Mouse (Mus musculus): ENCODE measurements at regions not wholly inside any gene's neighbourhood (a gene's known extent, or its start where the extent isn't known, plus 50 kb on each side); places are given as distances from the start of the nearest gene placed in this dataset.
A peak's percentile ranks its signal among the peaks of the same experiment; 100 is the strongest.

GRCm38 (mm10) chr4:127862875-127863274, 107.9 kb downstream of the CK137956 start:
- DNase-seq, result no peak

GRCm38 (mm10) chr4:127861319-127862117, 109.2 kb downstream of the CK137956 start:
- DNase-seq, result no peak

- no peak for DNase-seq
Measured at GRCm38 (mm10) chr4:127860271-127860670, 110.5 kb downstream of the CK137956 start.

DNA sequence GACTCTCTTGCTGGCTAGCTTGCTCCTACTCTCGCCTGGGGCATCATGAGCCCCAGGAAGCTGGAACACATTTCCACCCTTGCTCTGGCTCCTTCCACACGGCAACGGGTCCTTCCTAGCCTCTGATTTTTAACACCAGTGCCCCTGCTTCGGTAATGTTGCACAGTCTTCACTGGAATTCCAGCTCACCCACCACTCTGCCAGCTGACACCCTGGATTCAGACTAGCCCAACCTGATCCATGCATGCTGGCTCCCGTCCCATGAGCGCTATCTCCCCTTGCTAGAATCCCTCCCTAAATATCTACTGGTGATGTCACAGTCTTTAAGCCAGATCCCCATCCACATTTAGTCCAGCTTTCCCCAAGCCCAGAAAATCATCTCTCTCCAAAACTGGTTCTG, 111.2 kb downstream of the CK137956 start:
- DNase-seq, result no peak

GRCm38 (mm10) chr4:127858566-127858965, 112.2 kb downstream of the CK137956 start:
- no peak for DNase-seq

DNA sequence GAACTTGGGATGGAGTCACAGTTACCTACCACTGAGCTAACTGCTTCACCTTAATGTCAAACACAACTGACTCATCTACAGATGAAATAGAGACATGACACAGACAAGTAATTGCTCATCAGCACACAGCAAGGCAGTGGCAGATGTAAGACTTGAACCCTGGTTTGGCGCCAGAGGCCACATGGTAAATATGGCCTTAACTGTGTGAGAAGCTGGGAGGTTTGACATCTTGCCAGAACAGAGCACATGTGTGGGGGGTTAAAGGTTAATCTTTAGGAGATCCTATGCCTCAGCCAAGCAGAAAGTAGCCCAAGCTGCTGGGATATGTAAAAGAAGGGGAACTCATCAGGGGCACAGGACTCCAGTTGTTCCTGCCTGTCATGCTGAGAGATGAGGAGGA, 114.9 kb downstream of the CK137956 start:
- DNase-seq, result no peak

DNA sequence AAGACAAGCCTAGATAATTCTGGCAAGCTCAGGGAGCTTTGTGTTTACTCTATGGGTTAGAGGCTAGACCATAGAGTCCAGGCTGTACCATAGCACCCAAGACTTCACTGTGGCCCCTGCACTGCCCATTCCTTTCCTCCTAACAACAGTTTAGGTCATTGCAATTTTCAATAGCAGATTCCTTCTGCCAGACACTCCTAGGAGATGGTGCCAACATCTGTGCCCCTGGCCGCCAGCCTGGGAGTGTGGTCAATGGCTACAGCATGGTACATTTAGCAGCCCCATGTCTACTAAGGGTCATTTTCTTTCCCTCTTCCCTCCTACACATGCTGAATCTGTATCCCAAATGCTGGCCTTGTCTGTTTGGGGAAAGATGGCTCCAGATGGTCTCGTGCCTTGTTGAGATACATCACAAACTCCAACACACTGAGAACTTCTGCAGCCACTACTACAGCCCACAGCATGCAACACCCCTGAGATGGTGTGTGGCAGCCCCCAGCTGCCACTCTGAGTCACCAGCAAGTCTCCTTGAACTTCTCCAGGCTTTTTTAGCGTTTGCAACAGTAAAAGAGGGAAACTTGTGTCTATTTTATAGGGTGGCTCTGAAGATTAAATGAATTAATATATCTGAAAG, 115.9 kb downstream of the CK137956 start:
- DNase-seq, result no peak

GRCm38 (mm10) chr4:127849306-127849705, 121.4 kb downstream of the CK137956 start:
- DNase-seq, result no peak

DNA sequence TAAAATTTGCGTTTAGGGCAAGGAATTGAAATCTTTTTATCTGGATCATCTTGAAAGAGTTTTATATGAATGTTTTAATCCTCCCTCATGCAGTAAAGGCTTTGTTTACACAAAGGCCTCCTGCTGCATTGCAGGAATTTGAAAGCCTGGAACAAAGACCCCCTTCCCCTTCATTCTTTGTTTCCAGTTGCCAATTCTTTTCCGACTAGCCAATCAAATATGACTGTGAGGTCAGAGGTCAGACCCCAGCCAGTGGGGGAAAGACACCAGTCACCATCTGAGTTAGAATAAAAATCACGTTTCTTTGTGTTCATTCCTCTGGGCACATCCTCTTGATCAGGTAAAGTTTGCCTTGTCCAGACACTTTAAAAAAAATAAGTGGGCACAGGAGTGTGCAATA, 124.4 kb downstream of the CK137956 start:
- DNase-seq, result no peak

DNA sequence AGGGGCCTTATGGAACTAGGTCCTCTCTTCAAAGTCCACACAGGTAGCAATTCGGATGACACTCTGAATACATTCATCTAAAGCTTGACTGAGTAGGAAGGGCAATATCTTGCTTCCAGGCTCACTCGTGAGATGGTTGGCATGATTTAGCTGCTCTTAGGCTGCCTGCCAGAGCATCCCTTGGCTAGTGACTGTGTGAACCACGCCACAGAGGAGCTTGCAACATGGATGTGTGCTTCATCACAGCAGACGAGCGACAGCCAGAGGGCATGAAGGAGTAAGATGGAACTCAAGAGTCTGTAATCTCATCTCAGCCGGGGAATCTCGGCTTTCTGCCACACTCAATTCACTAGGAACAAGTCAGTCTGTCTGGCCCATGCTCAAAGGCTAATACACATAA, 127.3 kb downstream of the CK137956 start:
- DNase-seq, result no peak

GRCm38 (mm10) chr4:127833668-127834067, 137.1 kb downstream of the CK137956 start:
- DNase-seq, result no peak

- no peak for DNase-seq
Measured at GRCm38 (mm10) chr4:127826988-127827387, 143.8 kb downstream of the CK137956 start.

DNA sequence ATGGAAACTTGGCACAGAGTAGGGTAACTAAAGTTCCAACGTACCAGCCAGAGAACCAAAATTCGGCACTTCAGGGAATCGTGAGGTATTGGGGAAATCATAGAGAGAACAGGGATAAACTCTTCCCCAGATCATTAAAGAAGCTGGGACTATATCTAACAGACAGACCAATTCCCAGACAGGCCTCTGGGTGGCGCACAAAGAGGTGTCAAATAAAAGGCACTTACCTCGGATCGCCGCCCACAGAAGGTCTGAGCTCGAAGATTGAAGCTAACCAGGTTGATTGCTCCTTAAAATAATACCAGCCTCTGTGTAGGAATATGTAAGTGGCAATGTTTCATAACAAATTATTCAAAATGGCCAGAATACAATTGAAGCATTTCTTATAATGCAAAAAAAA, 151.2 kb downstream of the CK137956 start:
- no peak for DNase-seq

GRCm38 (mm10) chr4:127819009-127819408, 151.7 kb downstream of the CK137956 start:
- no peak for DNase-seq

GRCm38 (mm10) chr4:127814631-127815030, 156.1 kb downstream of the CK137956 start:
- no peak for DNase-seq

GRCm38 (mm10) chr4:127812047-127812545, 158.7 kb downstream of the CK137956 start:
- DNase-seq, result no peak

DNA sequence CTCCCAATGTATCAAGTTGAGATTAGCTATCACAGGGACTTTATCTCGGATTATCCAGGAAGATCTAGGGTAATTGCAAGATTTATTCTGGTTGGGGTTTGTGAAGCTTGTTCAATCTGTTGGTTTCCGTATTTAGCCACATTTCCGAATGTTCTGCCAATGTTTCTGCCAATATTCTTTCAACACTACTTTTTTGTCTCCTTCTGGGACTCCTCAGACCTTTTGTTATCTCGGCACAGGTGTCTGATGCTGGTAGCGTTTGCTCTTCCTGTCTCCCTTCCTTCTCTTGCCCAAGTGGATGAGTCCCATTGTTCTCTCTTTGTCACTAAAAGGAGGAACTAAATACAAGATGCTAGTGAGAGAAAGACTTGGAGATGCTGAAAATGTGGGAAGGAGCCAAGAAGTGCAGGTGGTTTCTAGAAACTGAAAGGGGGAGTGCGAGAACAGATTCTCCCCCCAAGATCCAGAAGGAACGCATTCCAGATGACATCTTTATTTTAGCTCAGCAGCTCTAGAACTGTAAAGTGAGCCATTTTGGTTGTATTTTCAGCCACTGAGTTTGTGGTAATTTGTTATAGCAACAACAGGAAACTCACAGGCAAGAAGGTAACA, 159.7 kb downstream of the CK137956 start:
- no peak for DNase-seq

- peak; percentile 35 for DNase-seq
Measured at GRCm38 (mm10) chr4:127809006-127809405, 161.7 kb downstream of the CK137956 start.

DNA sequence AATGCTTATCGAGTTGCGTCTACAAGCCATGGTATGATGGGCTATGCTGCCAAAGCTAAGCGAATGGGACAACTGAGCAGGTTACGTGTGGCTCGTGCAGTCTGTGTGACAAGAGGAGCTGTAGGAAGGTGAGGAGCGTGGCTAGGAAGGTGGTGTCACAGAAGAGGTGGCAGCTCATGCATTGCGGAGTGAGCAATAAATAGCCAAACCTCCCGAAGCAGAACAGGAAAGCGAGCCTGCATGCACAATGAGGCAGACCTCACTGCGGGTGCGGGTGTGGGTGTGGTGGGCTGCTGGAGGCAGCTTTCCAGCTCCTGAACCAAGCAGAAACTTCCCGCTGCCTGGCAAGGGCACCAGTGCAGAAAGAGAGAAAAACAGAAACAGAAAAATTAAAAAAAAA, 181.5 kb downstream of the CK137956 start:
- no peak for DNase-seq

GRCm38 (mm10) chr4:127785786-127786185, 185.0 kb downstream of the CK137956 start:
- DNase-seq, result peak; percentile 11

DNA sequence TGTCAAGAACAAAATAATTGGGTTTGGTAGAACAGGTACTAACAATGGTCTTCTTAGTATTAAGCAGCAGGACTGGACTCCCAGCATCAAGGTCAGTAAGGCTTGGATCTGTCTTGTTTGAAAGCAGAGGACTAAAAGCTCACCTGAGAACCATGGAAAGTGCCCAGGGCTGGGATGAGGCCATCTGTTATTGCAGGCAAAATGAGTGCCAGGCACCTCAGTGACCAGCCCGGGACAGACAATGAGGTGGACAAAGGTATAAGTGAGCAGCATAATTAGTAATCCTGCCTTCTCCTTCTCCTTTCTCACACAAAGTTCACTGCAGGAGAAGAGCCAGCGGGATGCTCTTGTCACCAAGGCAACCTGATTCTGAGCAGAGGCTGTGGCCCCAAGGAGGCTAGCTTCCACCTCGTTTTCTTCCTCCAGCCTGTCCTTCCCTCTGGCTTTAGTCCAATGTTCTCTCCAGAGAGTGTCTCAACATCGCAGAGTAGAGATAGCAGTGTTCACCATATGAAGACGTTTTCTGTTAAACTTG, 198.7 kb downstream of the CK137956 start:
- DNase-seq, result no peak

GRCm38 (mm10) chr4:127763736-127764135, 207.0 kb downstream of the CK137956 start:
- DNase-seq, result no peak

GRCm38 (mm10) chr4:127758961-127759360, 211.8 kb downstream of the CK137956 start:
- no peak for DNase-seq
